Mouse (Mus musculus): ENCODE data around the gene Tbcb. TPM values are rescaled to one million over a fixed set of nuclear protein-coding genes. Genes with fewer than 3 reads are reported as not detected.
"Not testable (repeated sequence)": the region's sequence is repeated elsewhere in the genome, so short reads cannot be mapped to it uniquely, and the experiment has no call there.

The Tbcb gene
- total and polyA plus RNA-seq, 2 experiments from 2014 or later = 40.0 to 131 TPM

- no peak for ATAC-seq (ENCODE audit: insufficient read depth, low read depth)
- no peak for DNase-seq (ENCODE audit: low spot score)
- no peak overlapping the region for H3K27ac ChIP-seq (ENCODE audit: low read depth)
- no peak overlapping the region for H3K4me3 ChIP-seq (ENCODE audit: low read depth, low read length)
- 0 out of 2 replicates have a peak, but pooled peaks cover 9% of the 10 kb centered on the region for H3K4me1 ChIP-seq (ENCODE audit: control insufficient read depth, insufficient read depth)
- H3K36me3 ChIP-seq (replicated peaks; ENCODE audit: control insufficient read depth, insufficient read depth, low read length) = no peaks in the 10 kb centered on the region
- H3K9ac ChIP-seq (replicated peaks; ENCODE audit: low read depth, low read length) = no peak overlapping the region
- TF ChIP-seq EP300 (IDR thresholded peaks at IDR 0.05; ENCODE audit: low read depth) (no peak), CTCF (IDR thresholded peaks at IDR 0.05; ENCODE audit: low read depth) (no peak)
- no peaks in the 10 kb centered on the region for H3K27me3 ChIP-seq (ENCODE audit: control insufficient read depth, insufficient read depth, low read length)
- H3K4me2 ChIP-seq (ENCODE audit: low read depth, low read length) = no peak overlapping the region
- 78% methylated on average over 3 of the region's 3 CpGs for WGBS
- no peaks in the 10 kb centered on the region for H3K9me3 ChIP-seq (replicated peaks; ENCODE audit: control insufficient read depth, low read length)
Observed at GRCm38 (mm10) chr7:30215875-30216274, 16.2 kb downstream of the Tbcb start.

- 68% methylated on average over 3 of the region's 3 CpGs for WGBS
Observed at GRCm38 (mm10) chr7:30213881-30214280, 18.2 kb downstream of the Tbcb start.

GRCm38 (mm10) chr7:30211025-30211424 lies 21.0 kb downstream of the Tbcb start:
- ATAC-seq (ENCODE audit: insufficient read depth, low read depth) (no peak), DNase-seq (ENCODE audit: low spot score) (no peak)
- 28% methylated on average over 4 of the region's 4 CpGs for WGBS
- H3K27ac ChIP-seq (ENCODE audit: low read depth) = no peak overlapping the region
- no peaks in the 10 kb centered on the region for H3K36me3 ChIP-seq (replicated peaks; ENCODE audit: control insufficient read depth, insufficient read depth, low read length)
- no peaks in the 10 kb centered on the region for H3K4me1 ChIP-seq (ENCODE audit: control insufficient read depth, insufficient read depth)
- no peaks in the 10 kb centered on the region for H3K9me3 ChIP-seq (replicated peaks; ENCODE audit: control insufficient read depth, low read length)
- H3K4me3 ChIP-seq (ENCODE audit: low read depth, low read length) = no peak overlapping the region
- H3K4me2 ChIP-seq (ENCODE audit: low read depth, low read length) = no peak overlapping the region
- TF ChIP-seq EP300 (IDR thresholded peaks at IDR 0.05; ENCODE audit: low read depth) (no peak), CTCF (IDR thresholded peaks at IDR 0.05; ENCODE audit: low read depth) (no peak)
- no peaks in the 10 kb centered on the region for H3K27me3 ChIP-seq (ENCODE audit: control insufficient read depth, insufficient read depth, low read length)
- no peak overlapping the region for H3K9ac ChIP-seq (replicated peaks; ENCODE audit: low read depth, low read length)

More at GRCm38 (mm10) chr7:30213881-30214280, 18.2 kb downstream of the Tbcb start:
- Histone ChIP-seq H3K9ac (replicated peaks; ENCODE audit: low read depth, low read length) (no peak overlapping the region), H3K4me1 (ENCODE audit: control insufficient read depth, insufficient read depth) (no peaks in the 10 kb centered on the region), H3K4me2 (ENCODE audit: low read depth, low read length) (no peak overlapping the region), H3K36me3 (replicated peaks; ENCODE audit: control insufficient read depth, insufficient read depth, low read length) (no peaks in the 10 kb centered on the region), H3K27me3 (ENCODE audit: control insufficient read depth, insufficient read depth, low read length) (no peaks in the 10 kb centered on the region), H3K4me3 (ENCODE audit: low read depth, low read length) (no peak overlapping the region), H3K27ac (ENCODE audit: low read depth) (no peak overlapping the region), H3K9me3 (replicated peaks; ENCODE audit: control insufficient read depth, low read length) (no peaks in the 10 kb centered on the region)
- DNase-seq (ENCODE audit: low spot score) = no peak
- no peak for ATAC-seq (ENCODE audit: insufficient read depth, low read depth)
- no peak for TF ChIP-seq CTCF (IDR thresholded peaks at IDR 0.05; ENCODE audit: low read depth)
- no peak for TF ChIP-seq EP300 (IDR thresholded peaks at IDR 0.05; ENCODE audit: low read depth)

- DNase-seq (ENCODE audit: low spot score); H3K27ac ChIP-seq (ENCODE audit: low read depth); H3K27me3 ChIP-seq (ENCODE audit: control insufficient read depth, insufficient read depth, low read length); ATAC-seq (ENCODE audit: insufficient read depth, low read depth); H3K4me2 ChIP-seq (ENCODE audit: low read depth, low read length); H3K36me3 ChIP-seq (replicated peaks; ENCODE audit: control insufficient read depth, insufficient read depth, low read length); H3K4me1 ChIP-seq (ENCODE audit: control insufficient read depth, insufficient read depth); H3K4me3 ChIP-seq (ENCODE audit: low read depth, low read length); H3K9ac ChIP-seq (replicated peaks; ENCODE audit: low read depth, low read length); H3K9me3 ChIP-seq (replicated peaks; ENCODE audit: control insufficient read depth, low read length): not testable (repeated sequence)
- 49% methylated on average over 5 of the region's 5 CpGs for WGBS
Observed at GRCm38 (mm10) chr7:30206364-30206763, 25.7 kb downstream of the Tbcb start.

GRCm38 (mm10) chr7:30205383-30205782 lies 26.7 kb downstream of the Tbcb start:
- Histone ChIP-seq H3K36me3 (replicated peaks; ENCODE audit: control insufficient read depth, insufficient read depth, low read length) (no peaks in the 10 kb centered on the region), H3K4me3 (ENCODE audit: low read depth, low read length) (no peak overlapping the region), H3K4me1 (ENCODE audit: control insufficient read depth, insufficient read depth) (peaks cover 7% of the 10 kb centered on the region; the same call in 1 of the 2 replicates), H3K4me2 (ENCODE audit: low read depth, low read length) (no peak overlapping the region), H3K27ac (ENCODE audit: low read depth) (no peak overlapping the region), H3K27me3 (ENCODE audit: control insufficient read depth, insufficient read depth, low read length) (no peaks in the 10 kb centered on the region), H3K9me3 (replicated peaks; ENCODE audit: control insufficient read depth, low read length) (no peaks in the 10 kb centered on the region), H3K9ac (replicated peaks; ENCODE audit: low read depth, low read length) (no peak overlapping the region)
- peak; percentile 90 for TF ChIP-seq CTCF (IDR thresholded peaks at IDR 0.05; ENCODE audit: low read depth)
- TF ChIP-seq EP300 (IDR thresholded peaks at IDR 0.05; ENCODE audit: low read depth) = no peak
- ATAC-seq (ENCODE audit: insufficient read depth, low read depth) (no peak), DNase-seq (ENCODE audit: low spot score) (peak; percentile 46)
- 4% methylated on average over 2 of the region's 2 CpGs for WGBS

GRCm38 (mm10) chr7:30204380-30204779 lies 27.7 kb downstream of the Tbcb start:
- Histone ChIP-seq H3K27me3 (ENCODE audit: control insufficient read depth, insufficient read depth, low read length) (no peaks in the 10 kb centered on the region), H3K4me1 (ENCODE audit: control insufficient read depth, insufficient read depth) (peaks cover 7% of the 10 kb centered on the region; the same call in 1 of the 2 replicates), H3K9me3 (replicated peaks; ENCODE audit: control insufficient read depth, low read length) (no peaks in the 10 kb centered on the region), H3K4me3 (ENCODE audit: low read depth, low read length) (no peak overlapping the region), H3K9ac (replicated peaks; ENCODE audit: low read depth, low read length) (no peak overlapping the region), H3K36me3 (replicated peaks; ENCODE audit: control insufficient read depth, insufficient read depth, low read length) (no peaks in the 10 kb centered on the region), H3K27ac (ENCODE audit: low read depth) (no peak overlapping the region), H3K4me2 (ENCODE audit: low read depth, low read length) (0 out of 2 replicates have a peak overlapping the region, but pooled peaks have one; percentile 17)
- DNase-seq (ENCODE audit: low spot score) (no peak), ATAC-seq (ENCODE audit: insufficient read depth, low read depth) (no peak)
- WGBS = 13% methylated on average over 8 of the region's 8 CpGs
- TF ChIP-seq CTCF (IDR thresholded peaks at IDR 0.05; ENCODE audit: low read depth) (no peak), EP300 (IDR thresholded peaks at IDR 0.05; ENCODE audit: low read depth) (no peak)
